ENCODE assay signal across 17 mouse cellular contexts in genomic region chr15:97646426-97646825, GRCm38 (mm10).
"Had no signal": no experiment of that assay in that cellular context is flagged by ENCODE, and none has a peak within 500 bp of the region (broad histone marks: within the 10 kb centered on the region; RNA-seq: fewer than 3 reads in every experiment).

No protein-coding gene starts in this region.

- H3K9me3 ChIP-seq: kidney, embryonic 15.5 days; limb, embryonic 15.5 days; liver, embryonic 13.5 days; lung, embryonic 15.5 days; stomach, embryonic 15.5 days had no signal

- H3K4me1 ChIP-seq: kidney, embryonic 15.5 days; limb, embryonic 15.5 days; liver, embryonic 13.5 days; lung, embryonic 15.5 days; stomach, embryonic 15.5 days had no signal

- ATAC-seq: intestine, embryonic 16.5 days; liver, postnatal 0 days; midbrain, embryonic 16.5 days had no signal

- DNase-seq: kidney, adult 2 months; kidney, postnatal 14 days; layer of hippocampus, postnatal 36 days; liver, embryonic 13.5 days; liver, postnatal 0 days; lung, postnatal 14 days; right cerebral cortex, postnatal 4 days; spleen, adult 18-20 months; thymus, adult 2 months; thymus, postnatal 25 days had no signal

- H3K27me3 ChIP-seq: kidney, embryonic 15.5 days; limb, embryonic 15.5 days; liver, embryonic 13.5 days; lung, embryonic 15.5 days; stomach, embryonic 15.5 days had no signal

- H3K4me3 ChIP-seq: kidney, embryonic 15.5 days; limb, embryonic 15.5 days; liver, embryonic 13.5 days; lung, embryonic 15.5 days; stomach, embryonic 15.5 days had no signal

- H3K36me3 ChIP-seq: kidney, embryonic 15.5 days; limb, embryonic 15.5 days; liver, embryonic 13.5 days; lung, embryonic 15.5 days; stomach, embryonic 15.5 days had no signal

- H3K9ac ChIP-seq: kidney, embryonic 15.5 days; limb, embryonic 15.5 days; liver, embryonic 13.5 days; liver, postnatal 0 days; lung, embryonic 15.5 days; stomach, embryonic 15.5 days had no signal

- H3K4me2 ChIP-seq: kidney, embryonic 15.5 days; limb, embryonic 15.5 days; liver, embryonic 13.5 days; lung, embryonic 15.5 days; stomach, embryonic 15.5 days had no signal

- H3K27ac ChIP-seq: kidney, embryonic 15.5 days; limb, embryonic 15.5 days; liver, embryonic 13.5 days; lung, embryonic 15.5 days; macrophage; stomach, embryonic 15.5 days had no signal
